Mouse (Mus musculus): ENCODE measurements around the gene 4931409K22Rik. TPM values are rescaled to one million over a fixed set of nuclear protein-coding genes. Genes with fewer than 3 reads are reported as not detected.

4931409K22Rik gene
- polyA plus RNA-seq, 1 experiment from 2014 or later: 0.42 TPM

- Histone ChIP-seq H3K4me3 (no peak overlapping the region), H3K9me3 (no peaks in the 10 kb centered on the region), H3K4me2 (replicated peaks) (no peak overlapping the region), H3K27me3 (no peaks in the 10 kb centered on the region), H3K27ac (replicated peaks) (no peak overlapping the region), H3K9ac (replicated peaks) (no peak overlapping the region; the same call in 1 of the 2 replicates), H3K36me3 (peaks cover 49% of the 10 kb centered on the region), H3K4me1 (peaks cover 55% of the 10 kb centered on the region)
- WGBS: 66% methylated on average over 24 of the region's 24 CpGs
- no peak for ATAC-seq (replicated peaks)
Measured at GRCm38 (mm10) chr5:24591796-24592470, 35.3 kb upstream of the 4931409K22Rik start.

GRCm38 (mm10) chr5:24591268-24591721 lies 34.7 kb upstream of the 4931409K22Rik start:
- no peak for ATAC-seq (replicated peaks)
- WGBS: 32% methylated on average over 23 of the region's 23 CpGs
- Histone ChIP-seq H3K9me3 (no peaks in the 10 kb centered on the region), H3K36me3 (peaks cover 49% of the 10 kb centered on the region), H3K4me2 (replicated peaks) (no peak overlapping the region), H3K27me3 (no peaks in the 10 kb centered on the region), H3K4me3 (no peak overlapping the region), H3K27ac (replicated peaks) (no peak overlapping the region; the same call in 1 of the 2 replicates), H3K4me1 (peaks cover 49% of the 10 kb centered on the region), H3K9ac (replicated peaks) (peak overlapping the region; percentile 12; the same call in 1 of the 2 replicates)

GRCm38 (mm10) chr5:24589511-24590500 lies 33.2 kb upstream of the 4931409K22Rik start:
- no peak overlapping the region for H3K4me2 ChIP-seq (replicated peaks)
- peaks cover 39% of the 10 kb centered on the region for H3K4me1 ChIP-seq
- peaks cover 45% of the 10 kb centered on the region for H3K36me3 ChIP-seq
- H3K9me3 ChIP-seq: no peaks in the 10 kb centered on the region
- ATAC-seq (replicated peaks): no peak
- 89% methylated on average over 20 of the region's 20 CpGs for WGBS
- H3K4me3 ChIP-seq: no peak overlapping the region
- no peaks in the 10 kb centered on the region for H3K27me3 ChIP-seq
- H3K27ac ChIP-seq (replicated peaks): no peak overlapping the region; the same call in 1 of the 2 replicates
- no peak overlapping the region for H3K9ac ChIP-seq (replicated peaks)

GRCm38 (mm10) chr5:24587200-24587577 lies 30.6 kb upstream of the 4931409K22Rik start:
- Histone ChIP-seq H3K4me3 (peak overlapping the region; percentile 72), H3K9me3 (no peaks in the 10 kb centered on the region), H3K4me2 (replicated peaks) (peak overlapping the region; percentile 79), H3K4me1 (peaks cover 38% of the 10 kb centered on the region), H3K36me3 (peaks cover 20% of the 10 kb centered on the region), H3K27me3 (no peaks in the 10 kb centered on the region), H3K9ac (replicated peaks) (peak overlapping the region; percentile 76), H3K27ac (replicated peaks) (peak overlapping the region; percentile 79)
- WGBS: 31% methylated on average over 4 of the region's 4 CpGs
- peak; percentile 4; the same call in 1 of the 2 replicates for ATAC-seq (replicated peaks)

GRCm38 (mm10) chr5:24586547-24587199 lies 30.1 kb upstream of the 4931409K22Rik start, which contains the start of gene Chpf2:
Gene Chpf2 (plus strand): TSS chr5:24586741.
- peak within 1 kb of the TSS; percentile 76 for H3K9ac ChIP-seq (replicated peaks)
- peak within 1 kb of the TSS; percentile 79 for H3K4me2 ChIP-seq (replicated peaks)
- peaks cover 35% of the 10 kb centered on the region for H3K4me1 ChIP-seq
- no peaks in the 10 kb centered on the region for H3K27me3 ChIP-seq
- peak within 1 kb of the TSS; percentile 79 for H3K27ac ChIP-seq (replicated peaks)
- H3K36me3 ChIP-seq: peaks cover 16% of the 10 kb centered on the region
- H3K4me3 ChIP-seq: peak within 1 kb of the TSS; percentile 72
- WGBS: under 1% methylated on average over 43 of the region's 43 CpGs
- H3K9me3 ChIP-seq: no peaks in the 10 kb centered on the region
- ATAC-seq (replicated peaks): peak; percentile 94

- ATAC-seq (replicated peaks): peak; percentile 33
- Histone ChIP-seq H3K27me3 (no peaks in the 10 kb centered on the region), H3K9me3 (no peaks in the 10 kb centered on the region), H3K4me2 (replicated peaks) (peak overlapping the region; percentile 79), H3K9ac (replicated peaks) (peak overlapping the region; percentile 76), H3K36me3 (peaks cover 10% of the 10 kb centered on the region; the same call in 1 of the 2 replicates), H3K4me3 (peak overlapping the region; percentile 72), H3K27ac (replicated peaks) (peak overlapping the region; percentile 79), H3K4me1 (peaks cover 29% of the 10 kb centered on the region)
- WGBS: 9% methylated on average over 8 of the region's 8 CpGs
Measured at GRCm38 (mm10) chr5:24586106-24586505, 29.5 kb upstream of the 4931409K22Rik start.

GRCm38 (mm10) chr5:24578109-24578963 lies 21.7 kb upstream of the 4931409K22Rik start:
- peak overlapping the region; percentile 76; the same call in 1 of the 2 replicates for H3K27ac ChIP-seq (replicated peaks)
- peak overlapping the region; percentile 58 for H3K9ac ChIP-seq (replicated peaks)
- H3K36me3 ChIP-seq: peaks cover 18% of the 10 kb centered on the region
- no peaks in the 10 kb centered on the region for H3K27me3 ChIP-seq
- H3K4me1 ChIP-seq: peaks cover 22% of the 10 kb centered on the region
- 71% methylated on average over 6 of the region's 6 CpGs for WGBS
- no peaks in the 10 kb centered on the region for H3K9me3 ChIP-seq
- H3K4me3 ChIP-seq: peak overlapping the region; percentile 68
- no peak for ATAC-seq (replicated peaks)
- peak overlapping the region; percentile 71 for H3K4me2 ChIP-seq (replicated peaks)

- peak within 1 kb of the TSS; percentile 76 for H3K27ac ChIP-seq (replicated peaks)
- peak; percentile 97 for ATAC-seq (replicated peaks)
- peaks cover 22% of the 10 kb centered on the region for H3K4me1 ChIP-seq
- no peaks in the 10 kb centered on the region for H3K27me3 ChIP-seq
- under 1% methylated on average over 48 of the region's 48 CpGs for WGBS
- H3K36me3 ChIP-seq: peaks cover 27% of the 10 kb centered on the region
- peak within 1 kb of the TSS; percentile 68 for H3K4me3 ChIP-seq
- peak within 1 kb of the TSS; percentile 95 for H3K4me2 ChIP-seq (replicated peaks)
- H3K9me3 ChIP-seq: no peaks in the 10 kb centered on the region
- H3K9ac ChIP-seq (replicated peaks): peak within 1 kb of the TSS; percentile 67
Measured at GRCm38 (mm10) chr5:24577183-24577929, 20.7 kb upstream of the 4931409K22Rik start, which contains the start of gene Abcf2. Gene Abcf2 (minus strand): TSS chr5:24577467.

GRCm38 (mm10) chr5:24576801-24577182 lies 20.2 kb upstream of the 4931409K22Rik start:
- Histone ChIP-seq H3K36me3 (peaks cover 33% of the 10 kb centered on the region), H3K4me1 (peaks cover 22% of the 10 kb centered on the region), H3K27ac (replicated peaks) (peak overlapping the region; percentile 76), H3K4me2 (replicated peaks) (peak overlapping the region; percentile 95), H3K9ac (replicated peaks) (peak overlapping the region; percentile 67), H3K4me3 (peak overlapping the region; percentile 68), H3K27me3 (no peaks in the 10 kb centered on the region), H3K9me3 (no peaks in the 10 kb centered on the region)
- peak; percentile 36; the same call in 1 of the 2 replicates for ATAC-seq (replicated peaks)
- under 1% methylated on average over 32 of the region's 32 CpGs for WGBS

- H3K36me3 ChIP-seq: peaks cover 41% of the 10 kb centered on the region
- H3K4me3 ChIP-seq: peak overlapping the region; percentile 68
- no peak for ATAC-seq (replicated peaks)
- H3K27ac ChIP-seq (replicated peaks): no peak overlapping the region
- H3K4me2 ChIP-seq (replicated peaks): peak overlapping the region; percentile 95
- no peaks in the 10 kb centered on the region for H3K27me3 ChIP-seq
- peaks cover 22% of the 10 kb centered on the region for H3K4me1 ChIP-seq
- WGBS: 89% methylated on average over 1 of the region's 1 CpGs
- H3K9me3 ChIP-seq: no peaks in the 10 kb centered on the region
- H3K9ac ChIP-seq (replicated peaks): 0 out of 2 replicates have a peak overlapping the region, but pooled peaks have one; percentile 67
Measured at GRCm38 (mm10) chr5:24575948-24576347, 19.3 kb upstream of the 4931409K22Rik start.
